In genomic region chr17:27500811-27501210, GRCm38 (mm10) we compare ENCODE assay signal across 11 mouse cellular contexts. TPM values are rescaled to one million over a fixed set of nuclear protein-coding genes. Genes with fewer than 3 reads are reported as not detected.
DNase-seq lines count a peak whose midpoint lies in the region; ATAC-seq and TF ChIP-seq lines count a peak whose summit lies in the region.
"Had no signal": no experiment of that assay in that cellular context is flagged by ENCODE, and none has a peak within 500 bp of the region (broad histone marks: within the 10 kb centered on the region; RNA-seq: fewer than 3 reads in every experiment).

No protein-coding gene starts in this region.

- H3K4me3 ChIP-seq in cerebellum, adult 2 months (replicated peaks; ENCODE audit: insufficient read depth, low read depth, low read length), result no peak overlapping the region
- no peak overlapping the region for H3K4me3 ChIP-seq in forebrain, embryonic 14.5 days (ENCODE audit: low read depth, low read length)
- H3K4me3 ChIP-seq in midbrain, embryonic 13.5 days (replicated peaks), result no peak overlapping the region
- H3K4me3 ChIP-seq in heart, embryonic 11.5 days (ENCODE audit: low read depth, low read length), result no peak overlapping the region
- H3K4me3 ChIP-seq: kidney, embryonic 15.5 days; myocyte had no signal

- peak; percentile 21; the same call in 1 of the 2 replicates for ATAC-seq in forebrain, embryonic 14.5 days
- ATAC-seq in midbrain, embryonic 13.5 days, result peak; percentile 41
- no peak for ATAC-seq in heart, embryonic 11.5 days (replicated peaks; ENCODE audit: insufficient number of reproducible peaks, low FRiP score, low TSS enrichment)

- no peak for TF ChIP-seq POLR2A in cerebellum, adult 2 months (IDR thresholded peaks at IDR 0.05; ENCODE audit: borderline replicate concordance, insufficient read depth, low read length)

- no peak for TF ChIP-seq CTCF in cerebellum, adult 2 months (IDR thresholded peaks at IDR 0.05; ENCODE audit: borderline replicate concordance, insufficient read depth, low read depth, low read length)

- H3K9me3 ChIP-seq in forebrain, embryonic 14.5 days (replicated peaks; ENCODE audit: control insufficient read depth, low read length), result no peaks in the 10 kb centered on the region
- no peaks in the 10 kb centered on the region for H3K9me3 ChIP-seq in midbrain, embryonic 13.5 days
- H3K9me3 ChIP-seq in heart, embryonic 11.5 days (replicated peaks; ENCODE audit: control insufficient read depth, low read length), result no peaks in the 10 kb centered on the region
- H3K9me3 ChIP-seq: kidney, embryonic 15.5 days had no signal

- peaks cover 78% of the 10 kb centered on the region for H3K4me1 ChIP-seq in cerebellum, adult 2 months (ENCODE audit: control insufficient read depth, insufficient read depth, low read length)
- peaks cover 28% of the 10 kb centered on the region for H3K4me1 ChIP-seq in forebrain, embryonic 14.5 days (ENCODE audit: control insufficient read depth, insufficient read depth, low read length)
- H3K4me1 ChIP-seq in midbrain, embryonic 13.5 days (replicated peaks), result peaks cover 72% of the 10 kb centered on the region
- H3K4me1 ChIP-seq in heart, embryonic 11.5 days (ENCODE audit: control insufficient read depth, insufficient read depth, low read length), result peaks cover 4% of the 10 kb centered on the region; the same call in 1 of the 2 replicates

- peak; percentile 70 to 75 for DNase-seq in cerebellum, adult 2 months
- no peak for DNase-seq in cerebellum, adult 9-10 months
- DNase-seq in ZHBTc4 (ENCODE audit: low read depth, low spot score), result peak; percentile 55
- DNase-seq in forebrain, embryonic 14.5 days (ENCODE audit: low spot score), result no peak
- DNase-seq in layer of hippocampus, postnatal 36 days, result no peak
- DNase-seq in kidney, adult 18-20 months, result no peak
- DNase-seq: lung, embryonic 14.5 days had no signal

- H3K4me2 ChIP-seq in forebrain, embryonic 14.5 days (ENCODE audit: low read length), result peak overlapping the region; percentile 33; the same call in 1 of the 2 replicates
- peak overlapping the region; percentile 38 for H3K4me2 ChIP-seq in midbrain, embryonic 13.5 days (replicated peaks)
- no peak overlapping the region for H3K4me2 ChIP-seq in heart, embryonic 11.5 days
- H3K4me2 ChIP-seq: lung, embryonic 14.5 days had no signal

- no peaks in the 10 kb centered on the region for H3K36me3 ChIP-seq in forebrain, embryonic 14.5 days (ENCODE audit: control insufficient read depth, insufficient read depth, low read length)
- H3K36me3 ChIP-seq in midbrain, embryonic 13.5 days, result no peaks in the 10 kb centered on the region
- no peaks in the 10 kb centered on the region for H3K36me3 ChIP-seq in heart, embryonic 11.5 days (ENCODE audit: control insufficient read depth, insufficient read depth, low read length)
- H3K36me3 ChIP-seq: kidney, embryonic 15.5 days had no signal

- peak overlapping the region; percentile 90 for H3K27ac ChIP-seq in cerebellum, adult 2 months (ENCODE audit: insufficient read depth, low read length)
- peak overlapping the region; percentile 84 for H3K27ac ChIP-seq in forebrain, embryonic 14.5 days (ENCODE audit: low read depth, low read length)
- peak overlapping the region; percentile 91 for H3K27ac ChIP-seq in midbrain, embryonic 13.5 days
- no peak overlapping the region for H3K27ac ChIP-seq in heart, embryonic 11.5 days (ENCODE audit: low read depth, low read length)
- H3K27ac ChIP-seq: kidney, embryonic 15.5 days had no signal

- H3K9ac ChIP-seq in forebrain, embryonic 14.5 days (ENCODE audit: low read length), result peak overlapping the region; percentile 40
- peak overlapping the region; percentile 45 for H3K9ac ChIP-seq in midbrain, embryonic 13.5 days (replicated peaks)
- H3K9ac ChIP-seq in heart, embryonic 11.5 days (ENCODE audit: low read depth, low read length), result no peak overlapping the region
- H3K9ac ChIP-seq: kidney, embryonic 15.5 days; lung, embryonic 14.5 days had no signal

- WGBS in cerebellum, adult 2 months, result 12% methylated on average over 4 of the region's 4 CpGs
- 26% methylated on average over 4 of the region's 4 CpGs for WGBS in forebrain, embryonic 14.5 days
- 22% methylated on average over 4 of the region's 4 CpGs for WGBS in midbrain, embryonic 13.5 days
- WGBS in heart, embryonic 11.5 days (ENCODE audit: insufficient replicate concordance), result 36% methylated on average over 4 of the region's 4 CpGs

- H3K27me3 ChIP-seq in cerebellum, adult 2 months (ENCODE audit: control insufficient read depth, insufficient read depth, low read length), result no peaks in the 10 kb centered on the region
- H3K27me3 ChIP-seq in forebrain, embryonic 14.5 days (replicated peaks; ENCODE audit: control insufficient read depth, insufficient read depth, low read length), result no peaks in the 10 kb centered on the region
- H3K27me3 ChIP-seq in midbrain, embryonic 13.5 days, result no peaks in the 10 kb centered on the region
- peaks cover 56% of the 10 kb centered on the region for H3K27me3 ChIP-seq in heart, embryonic 11.5 days (ENCODE audit: control insufficient read depth, insufficient read depth, low read length)

RNA-seq across cellular contexts. Expression of gene Grm4, which starts 20.4 kb away (rescaled TPM):
- polyA plus RNA-seq in cerebellum, adult 2 months (2012; rRNA removed), result 310 and 403 TPM in 2 replicates
- polyA plus RNA-seq in forebrain, embryonic 14.5 days (2014; fragmentation: Nextera tagmentation; extraction: Ambion mirVana), result 2.0 and 2.4 TPM in 2 replicates
- polyA plus RNA-seq in midbrain, embryonic 13.5 days (2015; fragmentation: Nextera tagmentation; extraction: Ambion mirVana), result 5.8 and 6.1 TPM in 2 replicates
- 1 to 10 TPM; 8.9 to 9.6 TPM for total RNA-seq in layer of hippocampus, postnatal 36 days (2021)
- polyA plus RNA-seq in heart, embryonic 11.5 days (2014; fragmentation: Nextera tagmentation; extraction: Ambion mirVana), result 0.06 and 0.07 TPM in 2 replicates
- polyA plus RNA-seq: myocyte had no signal

RNA-seq across cellular contexts. Expression of gene Hmga1, which starts 55.5 kb away (rescaled TPM):
- polyA plus RNA-seq in cerebellum, adult 2 months (2012; rRNA removed), result 124 and 133 TPM in 2 replicates
- polyA plus RNA-seq in forebrain, embryonic 14.5 days (2014; fragmentation: Nextera tagmentation; extraction: Ambion mirVana), result 132 TPM in 2 replicates
- 120 and 124 TPM in 2 replicates for polyA plus RNA-seq in midbrain, embryonic 13.5 days (2015; fragmentation: Nextera tagmentation; extraction: Ambion mirVana)
- total RNA-seq in layer of hippocampus, postnatal 36 days (2021), result 10 to 100 TPM; 35.2 to 36.0 TPM
- 261 and 278 TPM in 2 replicates for polyA plus RNA-seq in heart, embryonic 11.5 days (2014; fragmentation: Nextera tagmentation; extraction: Ambion mirVana)

Comparison
In these comparisons a context has a peak if more than half of its experiments do, and no peak if none do; other contexts are left out.
1. DNase-seq: peak in cerebellum, adult 2 months (2 of 2) and ZHBTc4 (single experiment); none in cerebellum, adult 9-10 months (single experiment), forebrain, embryonic 14.5 days (single experiment), layer of hippocampus, postnatal 36 days (0 of 2) and kidney, adult 18-20 months (single experiment).
2. RNA of gene Grm4, which starts 20.4 kb away (polyA plus RNA-seq): 310 to 403 TPM in cerebellum, adult 2 months; 5.8 to 6.1 TPM in midbrain, embryonic 13.5 days, 2.0 to 2.4 TPM in forebrain, embryonic 14.5 days and 0.06 to 0.07 TPM in heart, embryonic 11.5 days; every median in the first group is over 10 times any median in the second.